Mouse (Mus musculus) liver, adult 2 months (tissue): ENCODE measurements at regions not wholly inside any gene's neighbourhood (a gene's known extent, or its start where the extent isn't known, plus 50 kb on each side); places are given as distances from the start of the nearest gene placed in this dataset.

ENCODE experiments used
- DNase-seq: peaks from one replicate; pipeline ENCODE4 v3.0.0-alpha.2; 2011; ENCODE audit warnings: low read depth, low spot score; ENCODE audit errors: extremely low read depth
- H3K27ac ChIP-seq: fragments of 200-500 bp; replicated peaks from 2 replicates; pipeline ENCODE4 v1.5.1; 2012; ENCODE audit warnings: low read depth, mild to moderate bottlenecking, control low read depth, inconsistent platforms, low read length; ENCODE audit not compliant: insufficient read depth
- H3K27me3 ChIP-seq: fragments of 200-500 bp; 2 replicates; pipeline ENCODE4 v1.6.1; 2012; ENCODE audit warnings: mild to moderate bottlenecking, moderate library complexity, low read length, inconsistent platforms; ENCODE audit not compliant: control insufficient read depth, insufficient read depth
- H3K36me3 ChIP-seq: fragments of 200-500 bp; 2 replicates; pipeline ENCODE4 v1.6.1; 2012; ENCODE audit warnings: low read length, inconsistent platforms; ENCODE audit not compliant: control insufficient read depth, insufficient read depth
- H3K4me1 ChIP-seq: fragments of 200-500 bp; 2 replicates; pipeline ENCODE4 v1.6.1; 2011; ENCODE audit warnings: low read length; ENCODE audit not compliant: control insufficient read depth, insufficient read depth
- H3K4me3 ChIP-seq: fragments of 200-500 bp; 2 replicates; pipeline ENCODE4 v1.5.1; 2011; ENCODE audit warnings: low read depth, mild to moderate bottlenecking, control low read depth, low read length, moderate library complexity; ENCODE audit not compliant: insufficient read depth
- H3K79me2 ChIP-seq: fragments of 200-500 bp; 2 replicates; pipeline ENCODE4 v1.6.1; 2012; ENCODE audit warnings: inconsistent platforms, mild to moderate bottlenecking, low read length, moderate library complexity; ENCODE audit not compliant: control insufficient read depth, insufficient read depth
- H3K9ac ChIP-seq: fragments of 200-500 bp; 2 replicates; pipeline ENCODE4 v1.6.1; 2012; ENCODE audit warnings: low read depth, mild to moderate bottlenecking, control low read depth, inconsistent platforms, low read length
- CTCF ChIP-seq: fragments of 200-500 bp; IDR thresholded peaks from 2 replicates; pipeline ENCODE4 v1.5.1; 2011; ENCODE audit warnings: low read depth, low read length, control low read depth
- POLR2A ChIP-seq: fragments of 200-500 bp; IDR thresholded peaks from 2 replicates; pipeline ENCODE4 v1.6.1; 2011; ENCODE audit warnings: low read length, control low read depth; ENCODE audit not compliant: insufficient read depth; ENCODE audit errors: extremely low read depth
- WGBS: fragments of 180-500 bp; shearing (Covaris S2); methylation state at CpG from one replicate; pipeline ENCODE4 v1.1.7; 2018; 5-methylcytosine and 5-hydroxymethylcytosine counted together

DNA sequence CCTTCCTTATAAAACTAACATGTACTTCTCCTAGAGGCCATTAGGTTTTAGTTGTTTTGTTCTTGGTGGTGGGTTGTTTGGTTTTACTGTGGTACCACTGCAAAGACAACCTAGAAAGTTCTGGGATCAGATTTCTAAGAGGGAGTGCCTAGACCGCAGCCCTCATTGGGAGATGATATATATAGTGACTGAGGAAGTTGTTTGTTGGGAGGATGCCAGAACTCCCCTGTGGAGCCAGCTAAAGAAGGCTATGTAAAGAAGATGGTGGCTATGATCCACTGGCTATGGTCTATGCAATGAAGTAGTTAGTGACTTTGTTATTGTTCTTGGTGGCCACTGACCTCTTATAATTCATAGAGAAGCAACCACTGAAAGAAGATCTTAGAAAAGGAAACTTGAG lies 283.8 kb upstream of the Kif2a start:
- H3K4me3 ChIP-seq, result no peak overlapping the region
- no peak for DNase-seq
- H3K9ac ChIP-seq, result no peak overlapping the region
- no peak overlapping the region for H3K27ac ChIP-seq
- no peaks in the 10 kb centered on the region for H3K27me3 ChIP-seq
- no peaks in the 10 kb centered on the region for H3K4me1 ChIP-seq
- H3K79me2 ChIP-seq, result no peaks in the 10 kb centered on the region
- no peaks in the 10 kb centered on the region for H3K36me3 ChIP-seq
- no peak for TF ChIP-seq CTCF
- no peak for TF ChIP-seq POLR2A
- 68% methylated on average over 1 of the region's 1 CpGs for WGBS

GRCm38 (mm10) chr13:107303878-107304277 lies 282.0 kb upstream of the Kif2a start:
- H3K9ac ChIP-seq, result no peak overlapping the region
- no peak overlapping the region for H3K27ac ChIP-seq
- no peaks in the 10 kb centered on the region for H3K27me3 ChIP-seq
- H3K36me3 ChIP-seq, result no peaks in the 10 kb centered on the region
- H3K4me1 ChIP-seq, result no peaks in the 10 kb centered on the region
- TF ChIP-seq CTCF, result no peak
- TF ChIP-seq POLR2A, result no peak
- DNase-seq, result no peak
- no peak overlapping the region for H3K4me3 ChIP-seq
- H3K79me2 ChIP-seq, result no peaks in the 10 kb centered on the region
- 76% methylated on average over 7 of the region's 7 CpGs for WGBS

DNA sequence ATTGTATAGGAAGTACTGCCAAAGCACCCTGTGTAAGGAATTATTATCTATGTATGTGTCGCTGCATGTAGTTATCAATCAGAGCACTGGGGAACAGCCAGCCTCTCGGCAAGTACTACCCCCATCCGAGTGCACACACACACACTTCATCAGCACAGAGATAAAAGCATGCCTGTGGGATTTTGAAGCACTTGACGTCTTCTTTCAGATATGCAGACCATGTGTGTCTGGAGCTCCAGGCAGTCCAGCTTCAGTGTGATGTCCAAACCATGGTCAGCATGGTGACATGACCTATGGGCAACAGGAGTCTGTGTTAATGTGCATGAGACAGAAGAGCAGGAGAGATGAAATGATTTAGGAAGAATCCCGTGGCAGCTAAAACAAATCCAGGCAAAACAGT lies 281.4 kb upstream of the Kif2a start:
- H3K79me2 ChIP-seq, result no peaks in the 10 kb centered on the region
- no peak for TF ChIP-seq POLR2A
- TF ChIP-seq CTCF, result no peak
- H3K27ac ChIP-seq, result no peak overlapping the region
- H3K27me3 ChIP-seq, result no peaks in the 10 kb centered on the region
- no peak for DNase-seq
- no peak overlapping the region for H3K9ac ChIP-seq
- 62% methylated on average over 5 of the region's 5 CpGs for WGBS
- H3K4me1 ChIP-seq, result no peaks in the 10 kb centered on the region
- H3K4me3 ChIP-seq, result no peak overlapping the region
- H3K36me3 ChIP-seq, result no peaks in the 10 kb centered on the region

GRCm38 (mm10) chr13:107300792-107301191 lies 278.9 kb upstream of the Kif2a start:
- 76% methylated on average over 2 of the region's 2 CpGs for WGBS
- no peak for DNase-seq
- Histone ChIP-seq H3K9ac (no peak overlapping the region), H3K27ac (no peak overlapping the region), H3K4me3 (no peak overlapping the region), H3K4me1 (no peaks in the 10 kb centered on the region), H3K27me3 (no peaks in the 10 kb centered on the region), H3K36me3 (no peaks in the 10 kb centered on the region), H3K79me2 (no peaks in the 10 kb centered on the region)
- TF ChIP-seq CTCF, result no peak
- no peak for TF ChIP-seq POLR2A

GRCm38 (mm10) chr13:107264581-107264980 lies 242.7 kb upstream of the Kif2a start:
- Histone ChIP-seq H3K27me3 (no peaks in the 10 kb centered on the region), H3K79me2 (no peaks in the 10 kb centered on the region), H3K4me1 (no peaks in the 10 kb centered on the region), H3K27ac (no peak overlapping the region), H3K9ac (no peak overlapping the region), H3K4me3 (no peak overlapping the region), H3K36me3 (no peaks in the 10 kb centered on the region)
- TF ChIP-seq CTCF (no peak), POLR2A (no peak)
- DNase-seq, result no peak
- 78% methylated on average over 6 of the region's 6 CpGs for WGBS

DNA sequence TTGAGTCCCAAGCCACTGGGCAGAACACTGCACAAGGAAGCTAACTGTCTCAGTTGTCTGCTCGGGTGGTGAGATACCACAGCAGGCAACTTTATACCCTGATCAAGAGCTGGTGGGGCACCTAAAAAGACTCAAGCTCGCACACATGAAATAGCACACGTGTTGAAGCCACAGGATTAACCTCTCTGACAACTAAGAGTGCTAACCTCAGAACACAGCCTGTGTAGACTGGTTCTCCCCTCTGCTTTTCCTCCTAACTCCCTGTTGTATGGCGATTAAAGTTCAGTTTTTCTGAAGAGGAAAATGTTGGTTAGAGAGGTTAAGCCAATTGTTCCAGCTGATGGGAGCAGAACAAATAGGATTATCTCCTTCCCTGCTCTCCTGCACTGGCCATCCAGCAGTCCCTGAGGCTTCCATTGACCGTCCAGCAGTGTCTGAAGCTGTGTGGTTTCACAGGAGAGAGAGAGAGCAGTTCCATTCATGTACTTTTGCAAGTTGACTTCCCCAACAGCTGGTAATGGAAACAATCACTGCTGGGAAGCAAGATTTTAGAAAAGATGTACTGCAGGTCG lies 239.6 kb upstream of the Kif2a start:
- Histone ChIP-seq H3K36me3 (no peaks in the 10 kb centered on the region), H3K4me1 (no peaks in the 10 kb centered on the region), H3K4me3 (no peak overlapping the region), H3K79me2 (no peaks in the 10 kb centered on the region), H3K9ac (no peak overlapping the region), H3K27me3 (no peaks in the 10 kb centered on the region), H3K27ac (no peak overlapping the region)
- no peak for DNase-seq
- TF ChIP-seq CTCF, result no peak
- TF ChIP-seq POLR2A, result no peak
- 65% methylated on average over 6 of the region's 6 CpGs for WGBS
